Mouse (Mus musculus) thymus, postnatal 36 days (tissue): Measurements from ENCODE around the gene Gm3147.
"Not testable (repeated sequence)": the region's sequence is repeated elsewhere in the genome, so short reads cannot be mapped to it uniquely, and the experiment has no call there.

Experiments used
- DNase-seq, 2 experiments: peaks; one replicate each; pipeline ENCODE4 v3.0.0; 2022; ENCODE audit warnings: mixed read lengths in 2 of 2

Gene Gm3147

DNA sequence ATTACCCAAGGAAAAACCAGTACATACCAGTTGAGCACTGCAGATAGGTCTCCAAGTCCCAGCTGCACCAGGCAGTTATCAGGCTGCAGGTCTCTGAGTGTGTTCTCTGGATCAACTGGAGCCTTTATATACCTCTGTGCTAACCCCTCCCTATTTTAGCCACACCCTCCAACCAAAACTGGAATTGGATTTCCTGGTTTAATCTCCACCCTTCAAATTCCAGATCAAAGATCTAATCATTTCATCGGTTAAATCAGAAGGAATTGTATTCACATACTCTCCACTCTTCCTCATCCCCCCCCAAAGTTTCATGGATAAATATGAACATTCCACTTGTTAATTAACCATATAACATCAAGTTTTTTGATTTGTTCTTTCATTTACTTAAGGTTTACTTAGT is at the start of gene Gm3147:
Gm3147 (minus strand) TSS at position 101 of the 400 bp plus-strand sequence.
- DNase-seq = not testable (repeated sequence)

DNA sequence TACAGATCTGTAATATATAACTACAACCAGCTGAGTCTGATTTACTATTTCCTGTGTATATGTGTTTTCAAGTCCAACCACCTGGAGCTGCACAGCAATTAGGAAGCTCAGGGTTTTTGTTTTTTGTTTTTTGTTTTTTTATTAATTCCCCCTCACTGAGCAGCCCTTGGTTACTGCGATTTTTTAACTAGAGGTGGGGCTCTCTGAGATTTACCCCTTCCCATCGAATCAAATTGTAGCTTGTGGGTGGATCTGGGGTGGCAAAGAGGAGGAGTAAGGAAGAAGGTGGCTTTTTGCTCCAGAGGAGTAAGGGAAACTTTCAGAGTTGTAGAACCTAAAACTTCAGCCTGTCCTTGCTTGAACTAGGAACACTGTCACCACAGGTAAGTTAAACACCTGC is 31.9 kb upstream of the Gm3147 start, which contains the start of gene Gm6205:
Gm6205 (plus strand) TSS at position 301 of the 400 bp plus-strand sequence.
- not testable (repeated sequence) for DNase-seq

DNA sequence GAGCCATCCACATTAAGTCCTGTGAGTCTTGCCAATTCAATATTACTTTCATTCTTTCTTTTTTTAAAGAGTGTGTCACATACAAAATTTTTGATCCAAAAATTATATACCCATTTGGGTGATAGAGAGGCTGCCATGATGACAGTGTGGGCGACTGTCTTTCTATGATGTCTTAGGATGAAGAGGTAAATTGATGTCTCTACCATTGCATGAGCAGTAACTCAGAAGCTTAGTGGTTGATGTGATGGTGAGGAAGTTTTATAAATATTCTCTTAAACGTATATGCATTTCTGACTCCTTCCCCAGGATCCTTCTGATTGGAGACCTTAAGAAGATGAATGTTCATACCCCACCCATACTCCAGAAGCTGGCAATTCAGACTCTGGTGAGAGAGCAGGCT is 7.5 kb upstream of the Gm3147 start, which contains the start of gene Gm6509:
Gm6509 (plus strand) TSS at position 301 of the 400 bp plus-strand sequence.
- DNase-seq = not testable (repeated sequence)
